Mouse (Mus musculus) brain, embryonic 14.5 days (tissue): ENCODE results near the gene Aox1.

Experiments
- CTCF ChIP-seq: fragments of 200-500 bp; IDR thresholded peaks from 2 replicates; pipeline ENCODE4 v1.5.1; 2012; ENCODE audit warnings: inconsistent platforms, mild to moderate bottlenecking, moderate library complexity, borderline replicate concordance; ENCODE audit not compliant: insufficient read depth, insufficient read length; ENCODE audit errors: extremely low read depth
- POLR2A ChIP-seq: fragments of 200-500 bp; IDR thresholded peaks from 2 replicates; pipeline ENCODE4 v1.6.1; 2012; ENCODE audit warnings: mild to moderate bottlenecking, inconsistent platforms, borderline replicate concordance; ENCODE audit not compliant: poor library complexity, insufficient read depth, insufficient read length, severe bottlenecking; ENCODE audit errors: extremely low read depth

DNA sequence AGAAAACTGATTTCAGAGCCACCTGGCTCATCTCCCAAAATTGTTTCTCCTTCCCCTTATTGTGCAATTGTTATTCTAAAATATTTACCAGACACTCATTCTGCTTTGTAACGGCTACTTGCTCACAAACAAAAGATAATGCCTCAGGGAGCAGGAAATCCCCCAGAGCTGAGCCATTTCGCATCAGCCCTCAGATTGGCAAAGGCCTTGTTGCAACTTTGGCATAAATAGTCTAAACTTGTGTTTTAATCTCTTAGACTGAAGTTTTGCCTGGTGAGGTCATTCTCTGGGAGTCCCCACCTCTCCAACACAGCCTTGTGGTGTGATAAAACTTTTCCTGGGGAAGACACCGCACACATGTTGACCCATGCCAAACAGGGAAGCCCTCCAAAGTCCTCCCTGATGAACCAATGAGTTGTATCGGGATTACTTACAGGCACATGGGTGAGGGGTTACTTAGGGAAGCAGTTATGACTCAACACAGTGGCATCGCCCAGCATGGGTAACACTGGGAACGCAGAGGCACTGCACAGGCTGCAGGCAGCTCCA, 40.6 kb upstream of the Aox1 start:
- TF ChIP-seq POLR2A, result no peak
- no peak for TF ChIP-seq CTCF
